Mouse (Mus musculus): ENCODE data around the gene Nck2.

GRCm38 (mm10) chr1:43520216-43520988, 76.0 kb downstream of the Nck2 start:
- no peak for TF ChIP-seq CTCF (IDR thresholded peaks at IDR 0.05; ENCODE audit: low read depth)
- no peak for TF ChIP-seq EP300 (IDR thresholded peaks at IDR 0.05; ENCODE audit: low read depth)
